Mouse (Mus musculus) heart, postnatal 0 days (tissue): ENCODE data around the gene Sdr39u1.

Experiments
- CTCF ChIP-seq: IDR thresholded peaks from 2 replicates; pipeline ENCODE4 v1.5.1; 2016; ENCODE audit warnings: antibody characterized with exemption, control low read depth, low read depth
- EP300 ChIP-seq: IDR thresholded peaks from 2 replicates; pipeline ENCODE4 v1.6.1; 2016; ENCODE audit warnings: antibody characterized with exemption, low read depth

DNA sequence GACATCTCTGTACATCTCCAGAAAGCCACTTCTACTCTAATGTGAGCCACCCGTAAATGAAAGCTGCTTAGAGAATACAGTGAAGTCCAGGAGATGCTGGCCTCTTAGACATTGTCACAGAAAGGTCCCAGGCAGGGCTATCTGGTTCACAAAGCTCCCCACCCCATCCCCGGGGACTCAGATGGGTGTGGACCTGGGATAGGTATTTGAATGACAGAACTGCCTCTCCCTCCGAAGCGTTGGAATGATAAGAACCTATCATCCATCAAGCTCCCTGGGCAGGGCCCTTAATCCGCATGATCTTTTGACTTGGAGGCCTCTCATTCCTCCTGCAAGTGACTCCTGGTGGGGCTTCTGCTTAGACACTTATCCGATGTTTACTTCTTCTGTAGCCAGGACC is 49.2 kb downstream of the Sdr39u1 start:
- TF ChIP-seq CTCF (no peak), EP300 (no peak)
